Mouse (Mus musculus): ENCODE measurements around the gene Ccser1.

GRCm38 (mm10) chr6:61246523-61246922 lies 66.4 kb downstream of the Ccser1 start:
- TF ChIP-seq CTCF (IDR thresholded peaks at IDR 0.05; ENCODE audit: borderline replicate concordance, insufficient read depth, low read length), result no peak
- TF ChIP-seq POLR2A (IDR thresholded peaks at IDR 0.05; ENCODE audit: low read depth, low read length), result no peak

Data from embryonic fibroblast, embryonic 13.5 days (primary cell).